Mouse (Mus musculus) erythroblast, embryonic 14.5 days (primary cell): ENCODE results near the gene Zdhhc22. TPM values are rescaled to one million over a fixed set of nuclear protein-coding genes. Genes with fewer than 3 reads are reported as not detected.
A peak's percentile ranks its signal among the peaks of the same experiment; 100 is the strongest.

ENCODE experiments used
- H3K27me3 ChIP-seq: 2 replicates; pipeline ENCODE4 v1.6.1; 2012; ENCODE audit warnings: inconsistent platforms; ENCODE audit not compliant: control insufficient read depth
- H3K36me3 ChIP-seq: 2 replicates; pipeline ENCODE4 v1.6.1; 2012; ENCODE audit warnings: mild to moderate bottlenecking, inconsistent platforms; ENCODE audit not compliant: control insufficient read depth
- H3K4me1 ChIP-seq: 2 replicates; pipeline ENCODE4 v1.6.1; 2012; ENCODE audit warnings: inconsistent platforms; ENCODE audit not compliant: control insufficient read depth
- H3K4me3 ChIP-seq: replicated peaks from 2 replicates; pipeline ENCODE3; 2012; ENCODE audit warnings: moderate library complexity, mild to moderate bottlenecking, inconsistent platforms
- H3K9me3 ChIP-seq: 2 replicates; pipeline ENCODE4 v1.6.1; 2012; ENCODE audit warnings: low read length, inconsistent platforms, mixed read lengths; ENCODE audit not compliant: control insufficient read depth
- GATA1 ChIP-seq: IDR thresholded peaks from 2 replicates; pipeline ENCODE4 v1.6.1; 2012; ENCODE audit warnings: low read length, inconsistent platforms, mixed read lengths
- TAL1 ChIP-seq: IDR thresholded peaks from 3 replicates; pipeline ENCODE4 v1.6.1; 2012; ENCODE audit warnings: low read length, inconsistent platforms, mixed read lengths
- polyA plus RNA-seq: library from polyadenylated mRNA; stranded (reverse); fragments of >175 nt; gene quantifications from 2 replicates; pipeline ENCODE4 v1.2.3, GENCODE M21; 2012

The Zdhhc22 gene
- polyA plus RNA-seq, 1 experiment = not detected

GRCm38 (mm10) chr12:86983470-86984193 is 6.6 kb downstream of the Zdhhc22 start:
- Histone ChIP-seq H3K4me1 (no peaks in the 10 kb centered on the region), H3K36me3 (no peaks in the 10 kb centered on the region), H3K9me3 (no peaks in the 10 kb centered on the region), H3K4me3 (no peak overlapping the region), H3K27me3 (peaks cover 67% of the 10 kb centered on the region)
- TF ChIP-seq TAL1 (no peak), GATA1 (no peak)

DNA sequence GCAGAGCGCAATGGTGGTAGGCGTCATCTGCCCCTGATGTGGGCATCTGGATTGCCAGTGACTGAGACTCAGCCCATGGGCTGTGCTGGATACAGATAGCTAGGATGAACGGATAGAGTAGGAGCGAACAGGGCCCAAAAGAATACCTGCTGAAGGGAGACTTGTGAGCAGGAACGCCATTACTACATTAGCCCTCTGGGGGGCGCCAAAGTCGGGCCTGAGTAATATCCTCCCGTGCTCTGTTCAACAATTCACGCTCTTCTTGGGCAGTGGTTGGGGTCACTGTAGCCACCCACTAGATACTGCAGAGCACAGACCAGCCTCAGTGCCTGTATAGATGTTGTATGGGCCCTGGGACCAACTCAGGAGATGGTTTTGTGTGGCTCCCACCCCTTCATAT is 9.1 kb downstream of the Zdhhc22 start:
- H3K9me3 ChIP-seq = no peaks in the 10 kb centered on the region
- H3K36me3 ChIP-seq = no peaks in the 10 kb centered on the region
- no peak overlapping the region for H3K4me3 ChIP-seq
- H3K4me1 ChIP-seq = no peaks in the 10 kb centered on the region
- TF ChIP-seq TAL1 (no peak), GATA1 (no peak)
- peaks cover 65% of the 10 kb centered on the region for H3K27me3 ChIP-seq

- H3K4me1 ChIP-seq = peaks cover 18% of the 10 kb centered on the region
- no peak overlapping the region for H3K4me3 ChIP-seq
- no peak for TF ChIP-seq GATA1
- TF ChIP-seq TAL1 = no peak
- H3K27me3 ChIP-seq = peaks cover 46% of the 10 kb centered on the region
- H3K9me3 ChIP-seq = no peaks in the 10 kb centered on the region
- no peaks in the 10 kb centered on the region for H3K36me3 ChIP-seq
These were observed 12.4 kb downstream of the Zdhhc22 start for GRCm38 (mm10) chr12:86977833-86978232.

DNA sequence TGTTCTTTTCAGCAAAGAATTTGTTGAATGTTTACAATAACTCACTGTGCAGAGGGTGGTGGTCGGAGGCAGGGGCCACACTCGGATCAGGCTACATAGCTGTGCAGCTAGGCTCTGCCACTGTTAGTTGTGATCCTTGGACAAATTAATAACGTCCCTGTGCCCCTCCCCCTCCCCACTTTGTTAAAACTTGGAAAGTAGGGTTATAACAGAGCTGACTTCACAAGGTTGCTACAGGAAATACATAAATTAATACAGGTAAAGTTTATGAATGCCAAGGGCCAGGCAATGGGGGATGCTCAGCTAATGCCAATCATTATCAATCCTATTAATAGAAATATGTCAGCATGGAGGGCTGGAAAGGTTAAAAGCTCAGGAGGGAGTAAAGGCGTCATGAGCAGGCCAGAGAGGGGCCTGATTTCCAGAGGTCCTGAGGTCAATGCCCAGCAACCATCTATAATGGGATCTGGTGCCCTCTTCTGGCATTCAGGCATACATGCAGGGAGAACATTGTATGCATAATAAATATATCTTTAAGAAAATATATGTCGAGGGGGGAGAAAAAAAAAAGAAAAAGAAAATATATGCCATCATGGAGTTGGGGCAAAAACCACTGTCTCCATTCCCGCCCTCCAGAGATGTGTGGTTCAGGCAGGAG is 13.6 kb downstream of the Zdhhc22 start:
- peaks cover 21% of the 10 kb centered on the region for H3K4me1 ChIP-seq
- no peak overlapping the region for H3K4me3 ChIP-seq
- H3K9me3 ChIP-seq = no peaks in the 10 kb centered on the region
- TF ChIP-seq TAL1 = no peak
- no peak for TF ChIP-seq GATA1
- H3K36me3 ChIP-seq = no peaks in the 10 kb centered on the region
- H3K27me3 ChIP-seq = peaks cover 42% of the 10 kb centered on the region

GRCm38 (mm10) chr12:86975761-86976160 is 14.5 kb downstream of the Zdhhc22 start:
- no peaks in the 10 kb centered on the region for H3K36me3 ChIP-seq
- H3K4me1 ChIP-seq = peaks cover 21% of the 10 kb centered on the region
- TF ChIP-seq GATA1 (no peak), TAL1 (no peak)
- peaks cover 33% of the 10 kb centered on the region for H3K27me3 ChIP-seq
- H3K9me3 ChIP-seq = no peaks in the 10 kb centered on the region
- no peak overlapping the region for H3K4me3 ChIP-seq

- TF ChIP-seq GATA1 (no peak), TAL1 (no peak)
- peaks cover 29% of the 10 kb centered on the region for H3K4me1 ChIP-seq
- peak overlapping the region; percentile 46 for H3K4me3 ChIP-seq
- H3K9me3 ChIP-seq = no peaks in the 10 kb centered on the region
- H3K27me3 ChIP-seq = peaks cover 22% of the 10 kb centered on the region
- H3K36me3 ChIP-seq = no peaks in the 10 kb centered on the region
These were observed 15.6 kb downstream of the Zdhhc22 start for GRCm38 (mm10) chr12:86974387-86975288.

DNA sequence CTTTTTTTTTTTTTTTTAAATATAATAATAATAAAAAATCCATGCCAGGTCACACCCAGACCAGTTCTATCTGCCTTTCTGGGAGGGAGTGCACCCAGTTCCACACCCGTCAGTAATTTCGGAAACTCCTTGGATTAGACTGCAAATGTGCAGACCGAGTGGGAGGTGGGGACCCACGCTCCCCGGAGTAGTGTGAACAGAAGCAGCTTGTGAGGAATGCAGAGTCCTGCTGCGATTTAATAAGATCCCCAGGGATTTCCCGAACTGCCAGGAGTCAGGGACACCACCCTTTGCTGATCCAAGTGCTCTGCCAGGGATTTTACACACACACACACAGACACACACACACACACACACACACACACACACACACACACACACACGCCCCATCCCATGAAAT is 16.5 kb downstream of the Zdhhc22 start:
- no peaks in the 10 kb centered on the region for H3K36me3 ChIP-seq
- TF ChIP-seq GATA1 (no peak), TAL1 (no peak)

GRCm38 (mm10) chr12:86973216-86973615 is 17.0 kb downstream of the Zdhhc22 start:
- H3K4me3 ChIP-seq = no peak overlapping the region
- TF ChIP-seq TAL1 (no peak), GATA1 (no peak)
- H3K4me1 ChIP-seq = peaks cover 43% of the 10 kb centered on the region
- H3K36me3 ChIP-seq = no peaks in the 10 kb centered on the region
- H3K27me3 ChIP-seq = peaks cover 13% of the 10 kb centered on the region
- H3K9me3 ChIP-seq = no peaks in the 10 kb centered on the region

More for the DNA sequence above, 16.5 kb downstream of the Zdhhc22 start:
- Histone ChIP-seq H3K27me3 (peaks cover 18% of the 10 kb centered on the region), H3K9me3 (no peaks in the 10 kb centered on the region), H3K4me1 (peaks cover 38% of the 10 kb centered on the region), H3K4me3 (no peak overlapping the region)

DNA sequence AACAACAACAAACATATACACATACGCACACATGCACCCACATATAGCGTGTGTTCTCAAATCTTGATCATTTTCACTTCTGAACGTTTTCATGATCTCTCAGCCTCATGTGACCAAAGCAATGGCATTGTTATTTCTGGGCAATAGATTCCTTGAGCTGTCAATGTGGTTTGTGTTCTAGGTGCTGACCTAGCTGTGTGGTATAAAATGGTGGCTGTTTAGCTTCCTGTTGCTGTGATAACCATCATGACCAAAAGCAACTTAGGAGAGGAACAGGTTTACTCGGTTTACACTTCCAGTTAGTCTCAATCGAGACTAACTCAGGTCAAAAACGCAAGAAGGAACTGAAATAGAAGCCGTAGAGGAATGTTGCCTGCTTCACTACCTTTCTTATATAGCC is 19.1 kb downstream of the Zdhhc22 start:
- H3K4me1 ChIP-seq = peaks cover 56% of the 10 kb centered on the region
- TF ChIP-seq TAL1 (no peak), GATA1 (no peak)
- H3K36me3 ChIP-seq = peaks cover 5% of the 10 kb centered on the region
- H3K27me3 ChIP-seq = no peaks in the 10 kb centered on the region; the same call in 1 of the 2 replicates
- H3K4me3 ChIP-seq = no peak overlapping the region
- no peaks in the 10 kb centered on the region for H3K9me3 ChIP-seq
